Mouse (Mus musculus) fibroblast of lung, adult 2 months (primary cell): Measurements from ENCODE around the gene Lamb2.

Experiments
- DNase-seq: peaks from one replicate; pipeline ENCODE4 v3.0.0-alpha.2; 2011; ENCODE audit warnings: low read depth

Lamb2 gene

GRCm38 (mm10) chr9:108479721-108480351, at the start of gene Lamb2:
Gene Lamb2, plus strand, starts transcription at chr9:108479736.
- peak; percentile 47 for DNase-seq

GRCm38 (mm10) chr9:108431431-108432067, 48.0 kb upstream of the Lamb2 start:
- no peak for DNase-seq

- no peak for DNase-seq
Measured at GRCm38 (mm10) chr9:108436182-108436581, 43.4 kb upstream of the Lamb2 start, which contains the start of gene BC048562. Gene BC048562, plus strand, starts transcription at chr9:108436482.

- no peak for DNase-seq
Measured at GRCm38 (mm10) chr9:108439176-108439575, 40.4 kb upstream of the Lamb2 start.

- no peak for DNase-seq
Measured at GRCm38 (mm10) chr9:108440485-108440884, 39.1 kb upstream of the Lamb2 start.

- DNase-seq, result no peak
Measured at GRCm38 (mm10) chr9:108441236-108441919, 38.2 kb upstream of the Lamb2 start.

GRCm38 (mm10) chr9:108445125-108445524, 34.4 kb upstream of the Lamb2 start:
- DNase-seq, result no peak

- DNase-seq, result no peak
Measured at GRCm38 (mm10) chr9:108449860-108450259, 29.7 kb upstream of the Lamb2 start.

GRCm38 (mm10) chr9:108450292-108451169, 29.0 kb upstream of the Lamb2 start:
- DNase-seq, result no peak

GRCm38 (mm10) chr9:108451170-108451493, 28.4 kb upstream of the Lamb2 start:
- DNase-seq, result no peak

GRCm38 (mm10) chr9:108451519-108452160, 27.9 kb upstream of the Lamb2 start:
- DNase-seq, result no peak

GRCm38 (mm10) chr9:108452291-108452906, 27.1 kb upstream of the Lamb2 start:
- DNase-seq, result no peak

- no peak for DNase-seq
Measured at GRCm38 (mm10) chr9:108452911-108453310, 26.6 kb upstream of the Lamb2 start.

GRCm38 (mm10) chr9:108453458-108453857, 26.1 kb upstream of the Lamb2 start:
- no peak for DNase-seq

GRCm38 (mm10) chr9:108454429-108454828, 25.1 kb upstream of the Lamb2 start:
- no peak for DNase-seq

- DNase-seq, result no peak
Measured at GRCm38 (mm10) chr9:108455747-108456571, 23.6 kb upstream of the Lamb2 start.

GRCm38 (mm10) chr9:108456953-108457352, 22.6 kb upstream of the Lamb2 start:
- DNase-seq, result no peak

- no peak for DNase-seq
Measured at GRCm38 (mm10) chr9:108459939-108460318, 19.6 kb upstream of the Lamb2 start.

- DNase-seq, result no peak
Measured at GRCm38 (mm10) chr9:108460319-108461178, 19.0 kb upstream of the Lamb2 start, which contains the start of gene Ccdc71. Gene Ccdc71, plus strand, starts transcription at chr9:108460527.
